In genomic region chr15:79096556-79096955, GRCm38 (mm10) we compare ENCODE assay signal across 12 mouse cellular contexts. TPM values are rescaled to one million over a fixed set of nuclear protein-coding genes. Genes with fewer than 3 reads are reported as not detected.
A peak's percentile ranks its signal among the peaks of the same experiment; 100 is the strongest.
DNase-seq lines count a peak whose midpoint lies in the region; ATAC-seq and TF ChIP-seq lines count a peak whose summit lies in the region.
"Had no signal": no experiment of that assay in that cellular context is flagged by ENCODE, and none has a peak within 500 bp of the region (broad histone marks: within the 10 kb centered on the region; RNA-seq: fewer than 3 reads in every experiment).

No protein-coding gene starts in this region.

- DNase-seq in layer of hippocampus, adult 2 months (ENCODE audit: low spot score in 2 of 2), result no peak
- DNase-seq in layer of hippocampus, adult 9-11 months, result no peak
- peak; percentile 63 for DNase-seq in kidney, adult 11 months
- no peak for DNase-seq in midbrain, embryonic 14.5 days
- no peak for DNase-seq in frontal cortex, postnatal 10 days (ENCODE audit: low spot score in 2 of 2)
- DNase-seq: cerebellum, postnatal 36 days; thymus, postnatal 14 days had no signal

- TF ChIP-seq CTCF in layer of hippocampus, adult 2 months (conservative IDR thresholded peaks at IDR 0.05), result no peak
- no peak for TF ChIP-seq CTCF in small intestine, adult 2 months (IDR thresholded peaks at IDR 0.05; ENCODE audit: extremely low read depth, insufficient read length, insufficient replicate concordance, low read depth, low read length)

- H3K4me2 ChIP-seq in heart, embryonic 12.5 days, result no peak overlapping the region
- no peak overlapping the region for H3K4me2 ChIP-seq in midbrain, embryonic 14.5 days (ENCODE audit: low read length)
- H3K4me2 ChIP-seq: forebrain, embryonic 12.5 days; hindbrain, embryonic 12.5 days; lung, embryonic 15.5 days had no signal

- TF ChIP-seq POLR2A in small intestine, adult 2 months (IDR thresholded peaks at IDR 0.05; ENCODE audit: low read depth, low read length), result no peak

- no peak for ATAC-seq in heart, embryonic 12.5 days (ENCODE audit: insufficient number of reproducible peaks, low FRiP score)
- ATAC-seq in midbrain, embryonic 14.5 days (ENCODE audit: low FRiP score, low TSS enrichment), result no peak

- no peaks in the 10 kb centered on the region for H3K9me3 ChIP-seq in heart, embryonic 12.5 days (replicated peaks)
- H3K9me3 ChIP-seq in midbrain, embryonic 14.5 days (ENCODE audit: control insufficient read depth, low read length), result no peaks in the 10 kb centered on the region
- H3K9me3 ChIP-seq: forebrain, embryonic 12.5 days; hindbrain, embryonic 12.5 days; lung, embryonic 15.5 days had no signal

- 42% methylated on average over 3 of the region's 3 CpGs for WGBS in heart, embryonic 12.5 days
- 59% methylated on average over 3 of the region's 3 CpGs for WGBS in small intestine, adult 2 months
- WGBS in midbrain, embryonic 14.5 days, result 75% methylated on average over 3 of the region's 3 CpGs

- peak overlapping the region; percentile 91 for H3K27ac ChIP-seq in layer of hippocampus, adult 2 months
- peak overlapping the region; percentile 98 for H3K27ac ChIP-seq in heart, embryonic 12.5 days (ENCODE audit: poor library complexity, severe bottlenecking)
- H3K27ac ChIP-seq in small intestine, adult 2 months (ENCODE audit: insufficient read depth, low read depth, low read length), result peak overlapping the region; percentile 37; the same call in 1 of the 2 replicates
- no peak overlapping the region for H3K27ac ChIP-seq in midbrain, embryonic 14.5 days (replicated peaks; ENCODE audit: low read depth, low read length)
- H3K27ac ChIP-seq: forebrain, embryonic 12.5 days had no signal

- H3K36me3 ChIP-seq in heart, embryonic 12.5 days, result peaks cover 45% of the 10 kb centered on the region
- H3K36me3 ChIP-seq in small intestine, adult 2 months (ENCODE audit: control insufficient read depth, insufficient read depth, low read length), result peaks cover 30% of the 10 kb centered on the region
- peaks cover 44% of the 10 kb centered on the region for H3K36me3 ChIP-seq in midbrain, embryonic 14.5 days (ENCODE audit: control insufficient read depth, insufficient read depth, low read length)

- peak overlapping the region; percentile 29 for H3K9ac ChIP-seq in heart, embryonic 12.5 days
- H3K9ac ChIP-seq in midbrain, embryonic 14.5 days (replicated peaks; ENCODE audit: low read length), result no peak overlapping the region
- H3K9ac ChIP-seq: forebrain, embryonic 12.5 days; hindbrain, embryonic 12.5 days; lung, embryonic 15.5 days had no signal

- H3K27me3 ChIP-seq in heart, embryonic 12.5 days (replicated peaks), result no peaks in the 10 kb centered on the region
- H3K27me3 ChIP-seq in small intestine, adult 2 months (ENCODE audit: control insufficient read depth, insufficient read depth, low read length), result no peaks in the 10 kb centered on the region
- H3K27me3 ChIP-seq in midbrain, embryonic 14.5 days (ENCODE audit: control insufficient read depth, insufficient read depth, low read length), result no peaks in the 10 kb centered on the region
- H3K27me3 ChIP-seq: forebrain, embryonic 12.5 days; hindbrain, embryonic 12.5 days; lung, embryonic 15.5 days had no signal

- peaks cover 60% of the 10 kb centered on the region for H3K4me1 ChIP-seq in heart, embryonic 12.5 days (replicated peaks)
- H3K4me1 ChIP-seq in small intestine, adult 2 months (ENCODE audit: control insufficient read depth, insufficient read depth, insufficient read length, low read length), result peaks cover 3% of the 10 kb centered on the region
- no peaks in the 10 kb centered on the region for H3K4me1 ChIP-seq in midbrain, embryonic 14.5 days (ENCODE audit: control insufficient read depth, insufficient read depth, low read length)
- H3K4me1 ChIP-seq: forebrain, embryonic 12.5 days had no signal

- no peak overlapping the region for H3K4me3 ChIP-seq in layer of hippocampus, adult 2 months
- no peak overlapping the region for H3K4me3 ChIP-seq in heart, embryonic 12.5 days
- H3K4me3 ChIP-seq in small intestine, adult 2 months (ENCODE audit: low read depth, low read length), result no peak overlapping the region
- H3K4me3 ChIP-seq in midbrain, embryonic 14.5 days (replicated peaks; ENCODE audit: low read depth, low read length), result no peak overlapping the region
- H3K4me3 ChIP-seq: forebrain, embryonic 12.5 days; hindbrain, embryonic 12.5 days; lung, embryonic 15.5 days had no signal

RNA-seq across cellular contexts. Expression of gene Micall1, which starts 12.1 kb away (rescaled TPM):
- total RNA-seq in layer of hippocampus, adult 2 months (2021), result 10 to 100 TPM; 31.4 to 35.3 TPM
- 24.2 and 24.3 TPM in 2 replicates for polyA plus RNA-seq in heart, embryonic 12.5 days (2016; fragmentation: Nextera tagmentation; extraction: Ambion mirVana)
- polyA plus RNA-seq in small intestine, adult 2 months (2012; rRNA removed), result 18.8 and 23.8 TPM in 2 replicates
- 11.8 and 11.9 TPM in 2 replicates for polyA plus RNA-seq in midbrain, embryonic 14.5 days (2014; fragmentation: Nextera tagmentation; extraction: Ambion mirVana)

RNA-seq across cellular contexts. Expression of gene Eif3l, which starts 21.6 kb away (rescaled TPM):
- total RNA-seq in layer of hippocampus, adult 2 months (2021), result 10 to 100 TPM; 68.9 to 69.5 TPM
- 165 TPM in 2 replicates for polyA plus RNA-seq in heart, embryonic 12.5 days (2016; fragmentation: Nextera tagmentation; extraction: Ambion mirVana)
- 52.5 and 88.3 TPM in 2 replicates for polyA plus RNA-seq in small intestine, adult 2 months (2012; rRNA removed)
- 141 and 182 TPM in 2 replicates for polyA plus RNA-seq in midbrain, embryonic 14.5 days (2014; fragmentation: Nextera tagmentation; extraction: Ambion mirVana)

RNA-seq across cellular contexts. Expression of gene Ankrd54, which starts 33.9 kb away (rescaled TPM):
- total RNA-seq in layer of hippocampus, adult 2 months (2021), result 10 to 100 TPM; 17.4 to 19.5 TPM
- polyA plus RNA-seq in heart, embryonic 12.5 days (2016; fragmentation: Nextera tagmentation; extraction: Ambion mirVana), result 29.0 and 30.0 TPM in 2 replicates
- polyA plus RNA-seq in small intestine, adult 2 months (2012; rRNA removed), result 70.4 and 92.7 TPM in 2 replicates
- 50.2 and 52.6 TPM in 2 replicates for polyA plus RNA-seq in midbrain, embryonic 14.5 days (2014; fragmentation: Nextera tagmentation; extraction: Ambion mirVana)

RNA-seq across cellular contexts. Expression of gene Polr2f, which starts 44.3 kb away (rescaled TPM):
- total RNA-seq in layer of hippocampus, adult 2 months (2021), result 100 to 1,000 TPM in 1 of 2 experiments, 10 to 100 TPM in 1; 97.9 to 103 TPM
- 265 and 289 TPM in 2 replicates for polyA plus RNA-seq in heart, embryonic 12.5 days (2016; fragmentation: Nextera tagmentation; extraction: Ambion mirVana)
- 18.3 and 32.2 TPM in 2 replicates for polyA plus RNA-seq in small intestine, adult 2 months (2012; rRNA removed)
- 287 and 355 TPM in 2 replicates for polyA plus RNA-seq in midbrain, embryonic 14.5 days (2014; fragmentation: Nextera tagmentation; extraction: Ambion mirVana)

RNA-seq across cellular contexts. Expression of gene 1700088E04Rik, which starts 44.5 kb away (rescaled TPM):
- total RNA-seq in layer of hippocampus, adult 2 months (2021), result 10 to 100 TPM in 1 of 2 experiments, 1 to 10 TPM in 1; 8.8 to 10.3 TPM
- polyA plus RNA-seq in heart, embryonic 12.5 days (2016; fragmentation: Nextera tagmentation; extraction: Ambion mirVana), result 6.3 and 6.6 TPM in 2 replicates
- polyA plus RNA-seq in small intestine, adult 2 months (2012; rRNA removed), result 0.56 and 1.2 TPM in 2 replicates
- 14.0 and 17.3 TPM in 2 replicates for polyA plus RNA-seq in midbrain, embryonic 14.5 days (2014; fragmentation: Nextera tagmentation; extraction: Ambion mirVana)
